Mouse (Mus musculus) testis, adult 2 months (tissue): ENCODE measurements around the gene Tgfbr2. TPM values are rescaled to one million over a fixed set of nuclear protein-coding genes. Genes with fewer than 3 reads are reported as not detected.

Experiments used
- H3K27ac ChIP-seq: fragments of 200-500 bp; 2 replicates; pipeline ENCODE4 v1.5.1; 2012; ENCODE audit warnings: low read depth, low read length; ENCODE audit not compliant: control insufficient read depth, insufficient read depth
- H3K27me3 ChIP-seq: fragments of 200-500 bp; 2 replicates; pipeline ENCODE4 v1.6.1; 2012; ENCODE audit warnings: mild to moderate bottlenecking, low read length, moderate library complexity; ENCODE audit not compliant: control insufficient read depth, insufficient read depth
- H3K36me3 ChIP-seq: fragments of 200-500 bp; 2 replicates; pipeline ENCODE4 v1.6.1; 2012; ENCODE audit warnings: mild to moderate bottlenecking, low read length; ENCODE audit not compliant: control insufficient read depth, insufficient read depth
- H3K4me1 ChIP-seq: fragments of 200-500 bp; 2 replicates; pipeline ENCODE4 v1.6.1; 2012; ENCODE audit warnings: low read length; ENCODE audit not compliant: control insufficient read depth, insufficient read depth
- H3K4me3 ChIP-seq: fragments of 200-500 bp; 2 replicates; pipeline ENCODE4 v1.5.1; 2012; ENCODE audit warnings: low read depth, mild to moderate bottlenecking, low read length, moderate library complexity, mixed read lengths; ENCODE audit not compliant: control insufficient read depth
- CTCF ChIP-seq: fragments of 200-500 bp; IDR thresholded peaks from 2 replicates; pipeline ENCODE4 v1.5.1; 2012; ENCODE audit warnings: low read depth, mild to moderate bottlenecking, inconsistent platforms, low read length, moderate library complexity; ENCODE audit not compliant: control insufficient read depth, insufficient read depth, insufficient replicate concordance
- POLR2A ChIP-seq: fragments of 200-500 bp; IDR thresholded peaks from 2 replicates; pipeline ENCODE4 v1.6.1; 2012; ENCODE audit warnings: low read depth, mild to moderate bottlenecking, inconsistent platforms, low read length, moderate library complexity; ENCODE audit not compliant: control insufficient read depth
- polyA plus RNA-seq: library from polyadenylated mRNA; depleted of rRNA; stranded (reverse); fragments of >200 nt; gene quantifications from 2 replicates; pipeline ENCODE4 v1.2.3, GENCODE M21; 2012

Tgfbr2 gene
- polyA plus RNA-seq, 1 experiment = 1.5 TPM

DNA sequence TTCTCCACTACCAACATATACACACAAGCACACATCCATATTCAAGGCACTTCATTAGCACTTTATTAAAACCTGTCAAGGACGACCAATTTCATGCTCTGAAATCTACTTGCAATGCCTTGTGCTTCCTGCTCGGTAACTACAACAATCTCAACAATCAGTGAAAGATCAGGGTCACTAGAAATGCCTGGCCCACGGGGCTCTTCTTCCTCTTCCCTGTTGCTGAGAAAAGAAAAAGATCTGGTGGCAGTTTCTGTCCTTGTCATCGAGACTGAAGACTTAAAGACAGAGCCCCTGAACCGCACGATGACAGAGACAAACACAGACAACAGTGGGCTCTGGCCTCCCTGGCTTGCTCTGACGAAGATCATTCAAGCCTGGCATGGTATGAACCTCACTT lies 35.6 kb downstream of the Tgfbr2 start:
- H3K4me3 ChIP-seq = no peak overlapping the region
- H3K27ac ChIP-seq = no peak overlapping the region
- no peaks in the 10 kb centered on the region for H3K27me3 ChIP-seq
- no peaks in the 10 kb centered on the region for H3K36me3 ChIP-seq
- TF ChIP-seq CTCF (no peak), POLR2A (no peak)
- H3K4me1 ChIP-seq = no peaks in the 10 kb centered on the region

DNA sequence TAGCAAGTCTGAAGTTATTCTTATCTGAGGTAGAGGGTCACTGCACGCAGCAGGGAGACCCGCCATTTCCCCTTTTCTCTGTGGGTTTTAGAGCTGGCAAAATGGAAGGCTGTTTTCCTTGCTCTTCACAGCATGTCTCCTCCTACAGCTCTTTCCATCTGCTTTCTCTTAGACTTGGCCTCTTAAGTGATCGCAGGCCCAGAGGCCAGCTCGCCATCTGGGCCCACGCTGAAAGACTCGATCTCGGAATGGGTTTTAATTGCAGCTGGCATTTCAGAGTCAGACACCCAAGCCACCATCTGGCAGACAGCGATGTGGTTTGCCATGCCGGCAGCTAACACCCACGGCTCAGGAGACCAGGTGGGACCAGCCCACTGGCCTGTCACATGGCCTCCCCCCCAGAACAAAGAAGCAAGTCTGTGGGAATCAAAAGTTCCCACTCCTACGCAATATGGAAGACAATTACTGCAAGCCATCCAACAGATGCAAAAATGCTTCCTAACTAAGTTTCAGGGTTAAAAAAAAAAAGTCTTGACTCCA lies 36.5 kb downstream of the Tgfbr2 start:
- Histone ChIP-seq H3K27me3 (no peaks in the 10 kb centered on the region), H3K4me1 (no peaks in the 10 kb centered on the region), H3K4me3 (no peak overlapping the region), H3K36me3 (no peaks in the 10 kb centered on the region), H3K27ac (no peak overlapping the region)
- TF ChIP-seq CTCF (no peak), POLR2A (no peak)

DNA sequence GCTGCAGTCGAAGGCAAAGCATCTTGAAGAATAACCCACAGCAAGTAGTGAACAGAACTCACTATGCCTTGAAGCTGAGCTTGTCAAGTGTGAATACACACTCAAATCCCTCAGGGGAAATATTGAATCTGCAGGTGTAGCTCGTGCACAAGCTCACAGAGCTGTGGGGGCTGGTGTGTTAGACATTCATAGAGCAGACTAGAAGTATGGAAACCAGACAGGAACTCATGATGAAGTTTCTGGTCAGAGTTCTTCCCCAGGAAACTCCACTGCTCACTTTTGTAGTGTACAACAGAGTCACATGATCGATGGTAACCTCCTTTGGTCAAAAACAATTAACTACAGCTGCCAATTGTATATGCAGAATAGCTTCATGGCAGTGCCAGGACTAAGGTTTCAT lies 37.5 kb downstream of the Tgfbr2 start:
- Histone ChIP-seq H3K4me1 (no peaks in the 10 kb centered on the region), H3K36me3 (no peaks in the 10 kb centered on the region), H3K27ac (no peak overlapping the region), H3K27me3 (no peaks in the 10 kb centered on the region), H3K4me3 (no peak overlapping the region)
- TF ChIP-seq CTCF (no peak), POLR2A (no peak)

DNA sequence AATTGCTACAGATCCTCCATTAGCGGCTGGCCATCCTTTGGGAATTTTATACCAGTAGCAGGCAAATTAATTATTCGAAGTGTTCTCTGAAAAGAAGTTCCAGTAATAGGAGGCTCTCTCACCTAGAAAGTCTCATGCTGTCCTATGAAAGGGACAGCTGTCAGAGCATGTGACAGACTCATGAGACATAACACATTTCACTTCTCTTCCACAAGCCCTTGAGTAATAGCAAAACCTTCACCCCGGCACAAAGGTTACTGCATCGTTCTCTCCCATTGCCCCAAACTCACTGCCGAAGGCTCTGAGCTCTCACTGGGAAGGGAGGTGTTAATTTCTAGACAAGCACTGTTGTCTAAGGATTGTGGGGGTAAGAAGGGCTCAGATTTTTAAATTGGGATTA lies 38.3 kb downstream of the Tgfbr2 start:
- Histone ChIP-seq H3K4me3 (no peak overlapping the region), H3K27ac (no peak overlapping the region), H3K36me3 (no peaks in the 10 kb centered on the region), H3K4me1 (no peaks in the 10 kb centered on the region), H3K27me3 (no peaks in the 10 kb centered on the region)
- TF ChIP-seq CTCF (no peak), POLR2A (no peak)

DNA sequence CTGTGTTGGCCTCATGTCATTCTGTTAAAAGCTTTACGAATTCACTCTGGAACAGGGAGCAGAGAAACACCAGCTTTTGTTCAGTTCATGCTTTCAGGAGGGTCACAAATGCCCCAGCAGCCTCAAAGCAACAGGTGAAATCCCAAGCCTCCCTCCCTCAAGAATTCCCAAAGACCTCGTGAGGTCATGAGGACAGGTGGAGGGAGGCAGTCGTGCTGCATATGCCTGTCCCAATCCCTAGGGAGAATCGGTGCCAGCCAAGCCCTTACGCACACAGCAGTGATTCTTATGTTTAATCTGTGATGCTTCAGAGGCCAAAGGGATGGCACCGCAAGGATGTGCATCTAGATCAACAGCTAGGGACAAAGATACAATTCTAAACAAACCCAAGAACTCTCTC lies 39.0 kb downstream of the Tgfbr2 start:
- no peaks in the 10 kb centered on the region for H3K4me1 ChIP-seq
- H3K36me3 ChIP-seq = no peaks in the 10 kb centered on the region
- H3K4me3 ChIP-seq = no peak overlapping the region
- H3K27me3 ChIP-seq = no peaks in the 10 kb centered on the region
- no peak for TF ChIP-seq POLR2A
- TF ChIP-seq CTCF = no peak
- H3K27ac ChIP-seq = no peak overlapping the region

DNA sequence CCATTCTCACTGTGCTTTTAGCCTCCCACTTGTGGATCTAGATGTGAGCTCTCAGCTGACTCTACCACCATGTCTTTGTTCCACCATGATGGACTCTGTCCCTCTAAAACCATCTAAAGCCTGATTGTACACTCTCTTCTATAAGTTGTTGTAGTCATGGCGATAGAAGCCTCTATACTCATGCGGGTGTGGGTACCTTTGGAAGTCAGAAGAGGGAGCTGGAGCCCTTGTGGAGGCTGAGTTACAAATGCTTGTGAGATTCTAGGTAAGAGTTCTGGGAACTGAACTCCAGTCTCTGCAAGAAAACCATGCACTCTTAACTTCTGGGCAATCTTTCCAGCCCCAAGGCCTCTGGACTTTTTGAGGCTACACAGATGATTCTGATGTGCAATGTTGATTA lies 40.7 kb downstream of the Tgfbr2 start:
- Histone ChIP-seq H3K36me3 (no peaks in the 10 kb centered on the region), H3K27me3 (no peaks in the 10 kb centered on the region), H3K4me1 (no peaks in the 10 kb centered on the region), H3K4me3 (no peak overlapping the region), H3K27ac (no peak overlapping the region)
- TF ChIP-seq CTCF = no peak
- no peak for TF ChIP-seq POLR2A

DNA sequence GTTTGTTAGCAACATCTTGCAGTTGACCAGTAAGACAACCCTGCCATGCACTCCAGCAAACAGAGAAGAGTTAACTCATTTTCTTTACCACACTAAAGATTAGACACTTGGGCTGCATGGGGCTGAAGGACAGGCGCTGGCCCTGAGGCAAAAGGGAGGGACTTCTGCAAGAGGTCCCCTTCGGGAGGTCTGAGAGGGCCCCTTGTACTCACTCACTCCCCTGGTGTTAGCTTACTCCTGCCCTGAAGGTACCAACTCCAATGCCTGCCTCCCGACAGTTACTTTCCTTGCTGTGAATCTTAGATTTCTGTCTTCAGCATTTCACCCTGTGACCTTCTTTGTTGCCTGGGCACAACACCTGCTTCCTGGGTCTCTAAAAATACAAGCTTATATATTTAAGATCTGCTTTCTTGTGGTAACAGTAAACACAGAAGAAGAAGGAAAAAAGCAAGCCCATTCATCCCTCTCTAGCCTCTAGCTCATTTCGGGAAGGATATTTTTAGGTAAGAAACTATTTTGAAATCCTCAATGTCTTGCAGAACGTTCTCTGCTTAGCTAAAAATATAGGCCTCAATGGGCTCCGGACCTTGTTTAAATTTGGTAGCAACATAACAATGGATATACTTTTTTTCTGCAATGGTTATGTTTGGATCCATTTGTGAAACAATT lies 41.7 kb downstream of the Tgfbr2 start:
- Histone ChIP-seq H3K27me3 (no peaks in the 10 kb centered on the region), H3K4me3 (no peak overlapping the region), H3K4me1 (no peaks in the 10 kb centered on the region), H3K36me3 (no peaks in the 10 kb centered on the region), H3K27ac (no peak overlapping the region)
- TF ChIP-seq POLR2A = no peak
